Mouse (Mus musculus) heart, adult 2 months (tissue): ENCODE measurements at regions not wholly inside any gene's neighbourhood (a gene's known extent, or its start where the extent isn't known, plus 50 kb on each side); places are given as distances from the start of the nearest gene placed in this dataset.

Source experiments
- EP300 ChIP-seq: fragments of 200-500 bp; IDR thresholded peaks from 2 replicates; pipeline ENCODE4 v1.6.1; 2011; ENCODE audit warnings: low read depth, low read length, control low read depth; ENCODE audit not compliant: insufficient read depth
- POLR2A ChIP-seq: fragments of 200-500 bp; IDR thresholded peaks from 2 replicates; pipeline ENCODE4 v1.6.1; 2011; ENCODE audit warnings: mild to moderate bottlenecking, low read depth, low read length, control low read depth; ENCODE audit not compliant: insufficient read depth

- TF ChIP-seq EP300 = no peak
- no peak for TF ChIP-seq POLR2A
Measured at GRCm38 (mm10) chr12:90398564-90398963, 339.7 kb downstream of the Dio2 start.
